ENCODE assay signal across 12 mouse cellular contexts in the genomic region with DNA sequence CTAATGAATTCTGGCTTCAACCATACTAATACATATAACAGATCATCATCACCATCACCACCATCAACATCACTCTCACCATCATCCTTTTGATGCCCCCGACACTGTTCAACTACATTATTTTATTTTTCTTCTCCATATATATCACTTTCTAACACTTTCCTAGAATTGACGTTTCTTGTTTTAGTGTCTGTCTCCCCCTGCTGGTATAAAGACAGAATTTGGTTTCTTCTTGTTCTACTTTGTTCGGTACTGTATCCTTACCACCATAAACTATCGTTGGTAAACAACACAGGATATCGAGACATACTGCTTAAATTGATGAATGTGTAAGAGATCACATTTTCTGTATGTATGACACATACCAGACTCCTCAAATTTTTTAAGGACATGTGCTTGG.
A peak's percentile ranks its signal among the peaks of the same experiment; 100 is the strongest.
DNase-seq lines count a peak whose midpoint lies in the region; ATAC-seq and TF ChIP-seq lines count a peak whose summit lies in the region.
"Had no signal": no experiment of that assay in that cellular context is flagged by ENCODE, and none has a peak within 500 bp of the region (broad histone marks: within the 10 kb centered on the region; RNA-seq: fewer than 3 reads in every experiment).

No protein-coding gene starts in this region.

- no peak overlapping the region for H3K9ac ChIP-seq in MEL (ENCODE audit: control insufficient read depth, low read depth, low read length, poor library complexity, severe bottlenecking)
- H3K9ac ChIP-seq in forebrain, postnatal 0 days = no peak overlapping the region

- no peaks in the 10 kb centered on the region for H3K79me2 ChIP-seq in MEL (ENCODE audit: control insufficient read depth, insufficient read depth, low read length, poor library complexity)

- no peaks in the 10 kb centered on the region for H3K36me3 ChIP-seq in MEL (ENCODE audit: control insufficient read depth in 1 of 2, insufficient read depth in 2 of 2, low read length in 2 of 2)
- no peaks in the 10 kb centered on the region for H3K36me3 ChIP-seq in forebrain, postnatal 0 days (ENCODE audit: insufficient read depth)

- TF ChIP-seq CTCF in MEL (IDR thresholded peaks at IDR 0.05 in 2 of 3, conservative IDR thresholded peaks at IDR 0.05 in 1 of 3; ENCODE audit: control insufficient read depth in 1 of 3, insufficient read depth in 1 of 3, low read depth in 2 of 3, low read length in 3 of 3, poor library complexity in 1 of 3, severe bottlenecking in 1 of 3) = peak in 2 of 3 experiments; percentile 14 to 51; a peak in 3 of 6 replicates
- peak; percentile 71 for TF ChIP-seq CTCF in forebrain, postnatal 0 days (IDR thresholded peaks at IDR 0.05; ENCODE audit: low read depth)

- H3K9me3 ChIP-seq in MEL (replicated peaks; ENCODE audit: insufficient read depth, low read length) = no peaks in the 10 kb centered on the region
- no peaks in the 10 kb centered on the region for H3K9me3 ChIP-seq in forebrain, postnatal 0 days (ENCODE audit: low read length)

- TF ChIP-seq EP300 in MEL (IDR thresholded peaks at IDR 0.05; ENCODE audit: low read depth in 1 of 2, low read length in 2 of 2) = no peak

- no peaks in the 10 kb centered on the region for H3K4me1 ChIP-seq in MEL (ENCODE audit: control insufficient read depth in 1 of 2, insufficient read depth in 2 of 2, low read length in 2 of 2)
- H3K4me1 ChIP-seq in forebrain, postnatal 0 days (ENCODE audit: insufficient read depth) = no peaks in the 10 kb centered on the region

- H3K4me2 ChIP-seq in forebrain, postnatal 0 days (ENCODE audit: low read depth) = no peak overlapping the region

- WGBS in forebrain, postnatal 0 days = 42% methylated on average over 5 of the region's 5 CpGs

- H3K27ac ChIP-seq in MEL (ENCODE audit: control insufficient read depth, low read depth, low read length) = no peak overlapping the region
- H3K27ac ChIP-seq in forebrain, postnatal 0 days (ENCODE audit: low read depth, low read length) = no peak overlapping the region

- peak; percentile 48 for TF ChIP-seq RAD21 in MEL (IDR thresholded peaks at IDR 0.05; ENCODE audit: low read depth, low read length)

- no peak for ATAC-seq in CD4-positive, CD25-positive, alpha-beta regulatory T cell, adult 4 months
- no peak for ATAC-seq in forebrain, postnatal 0 days

- TF ChIP-seq POLR2A in MEL (IDR thresholded peaks at IDR 0.05; ENCODE audit: control insufficient read depth in 1 of 2, insufficient read depth in 1 of 2, low read depth in 1 of 2, low read length in 2 of 2, poor library complexity in 1 of 2) = no peak

- H3K27me3 ChIP-seq in MEL (ENCODE audit: control insufficient read depth in 1 of 2, insufficient read depth in 2 of 2, low read length in 2 of 2) = no peaks in the 10 kb centered on the region
- no peaks in the 10 kb centered on the region for H3K27me3 ChIP-seq in forebrain, postnatal 0 days (ENCODE audit: insufficient read depth, low read length)

- no peak overlapping the region for H3K4me3 ChIP-seq in MEL (ENCODE audit: control insufficient read depth in 1 of 2, insufficient read depth in 1 of 2, low read depth in 2 of 2, low read length in 2 of 2)
- H3K4me3 ChIP-seq in forebrain, postnatal 0 days (ENCODE audit: low read depth, low read length) = no peak overlapping the region

- peak; percentile 1 for DNase-seq in CD4-positive, CD25-positive, alpha-beta regulatory T cell, adult 2 months (ENCODE audit: low read depth, low spot score)
- DNase-seq in layer of hippocampus, adult 9-10 months (ENCODE audit: low spot score) = peak; percentile 13
- no peak for DNase-seq in layer of hippocampus, adult 9-11 months
- peak; percentile 19 for DNase-seq in MEL (ENCODE audit: low read depth, low spot score)
- DNase-seq in forebrain, postnatal 0 days = peak; percentile 56
- DNase-seq in frontal cortex, postnatal 14 days (ENCODE audit: low spot score in 2 of 2) = no peak
- DNase-seq in right cerebral cortex, postnatal 10 days (ENCODE audit: low spot score in 2 of 2) = no peak
- DNase-seq: gastrocnemius, postnatal 10 days; heart, postnatal 36 days; layer of hippocampus, postnatal 36 days; lung, postnatal 14 days had no signal

TF ChIP-seq in MEL, 35 proteins besides CTCF, POLR2A, EP300 and RAD21:
- TF ChIP-seq ZNF384 (IDR thresholded peaks at IDR 0.05; ENCODE audit: low read depth, low read length) (no peak), SMC3 (IDR thresholded peaks at IDR 0.05; ENCODE audit: low read depth, low read length) (peak; percentile 57)
TF ChIP-seq in MEL: peak in this region for 1.

Comparison
In these comparisons a context has a peak if more than half of its experiments do, and no peak if none do; other contexts are left out.
1. DNase-seq: peak in CD4-positive, CD25-positive, alpha-beta regulatory T cell, adult 2 months (single experiment), layer of hippocampus, adult 9-10 months (single experiment), MEL (single experiment) and forebrain, postnatal 0 days (single experiment); none in layer of hippocampus, adult 9-11 months (single experiment), frontal cortex, postnatal 14 days (0 of 2) and right cerebral cortex, postnatal 10 days (0 of 2).